Comparison of ENCODE assay signal across 15 mouse cellular contexts in the genomic region with DNA sequence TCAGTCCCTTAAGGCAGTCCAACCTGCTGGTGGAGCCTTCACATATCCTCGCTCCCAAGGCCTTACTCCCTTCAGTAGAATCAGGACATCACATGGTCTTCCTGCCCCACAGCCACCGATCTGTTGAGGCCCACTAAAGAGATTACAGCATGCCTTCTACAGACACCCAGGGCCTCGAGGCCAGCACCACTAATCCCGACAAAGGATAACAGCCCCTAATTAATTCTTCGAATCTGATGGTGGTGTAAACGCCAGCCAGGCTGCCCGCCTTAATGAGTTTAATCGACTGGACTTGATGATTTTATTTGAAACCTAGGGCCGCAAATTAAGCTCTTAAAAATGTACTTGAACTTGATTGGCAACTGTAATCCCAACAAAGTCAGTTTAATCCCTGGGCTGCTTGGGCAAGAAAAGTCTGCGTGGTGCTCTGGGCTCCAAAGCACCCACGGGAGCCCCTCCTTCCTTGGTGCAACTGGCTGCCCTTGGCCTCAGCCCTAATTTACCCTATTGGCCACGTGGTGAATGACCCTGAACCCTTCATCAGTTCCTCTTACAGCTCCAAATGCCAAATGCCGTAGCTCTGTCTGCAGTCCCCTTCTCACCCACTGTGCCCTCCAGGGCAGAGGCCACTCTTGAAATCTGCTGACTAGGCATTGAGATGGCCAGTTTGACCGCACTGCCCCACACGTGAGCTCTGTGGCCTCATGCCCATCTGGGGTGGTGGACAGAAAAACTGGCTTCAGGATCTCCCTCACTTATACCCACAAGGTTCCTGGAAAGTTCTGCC.
DNase-seq lines count a peak whose midpoint lies in the region; ATAC-seq and TF ChIP-seq lines count a peak whose summit lies in the region.
"Had no signal": no experiment of that assay in that cellular context is flagged by ENCODE, and none has a peak within 500 bp of the region (broad histone marks: within the 10 kb centered on the region; RNA-seq: fewer than 3 reads in every experiment).

No protein-coding gene starts in this region.

- H3K9me3 ChIP-seq in kidney, embryonic 14.5 days (ENCODE audit: control insufficient read depth, low read length): no peaks in the 10 kb centered on the region
- H3K9me3 ChIP-seq in forebrain, embryonic 14.5 days (replicated peaks; ENCODE audit: control insufficient read depth, low read length): no peaks in the 10 kb centered on the region
- H3K9me3 ChIP-seq in intestine, postnatal 0 days (ENCODE audit: control insufficient read depth): no peaks in the 10 kb centered on the region
- H3K9me3 ChIP-seq: embryonic facial prominence, embryonic 12.5 days; neural tube, embryonic 13.5 days had no signal

- WGBS in kidney, embryonic 14.5 days: 65% methylated on average over 15 of the region's 15 CpGs
- 19% methylated on average over 15 of the region's 15 CpGs for whole genome bisulfite sequencing in forebrain, embryonic 14.5 days
- WGBS in intestine, postnatal 0 days: 75% methylated on average over 15 of the region's 15 CpGs

- H3K9ac ChIP-seq in kidney, embryonic 14.5 days (ENCODE audit: low read depth, low read length): no peak overlapping the region
- H3K9ac ChIP-seq in forebrain, embryonic 14.5 days (ENCODE audit: low read length): no peak overlapping the region
- H3K9ac ChIP-seq in intestine, postnatal 0 days (ENCODE audit: low read depth, low read length): no peak overlapping the region
- H3K9ac ChIP-seq: embryonic facial prominence, embryonic 12.5 days; lung, embryonic 14.5 days; neural tube, embryonic 13.5 days had no signal

- H3K4me2 ChIP-seq in kidney, embryonic 14.5 days (replicated peaks; ENCODE audit: low read depth, low read length): no peak overlapping the region
- H3K4me2 ChIP-seq in forebrain, embryonic 14.5 days (ENCODE audit: low read length): no peak overlapping the region
- H3K4me2 ChIP-seq in intestine, postnatal 0 days (replicated peaks; ENCODE audit: low read depth): no peak overlapping the region
- H3K4me2 ChIP-seq: embryonic facial prominence, embryonic 12.5 days; lung, embryonic 14.5 days; neural tube, embryonic 13.5 days had no signal

- no peaks in the 10 kb centered on the region for H3K27me3 ChIP-seq in kidney, embryonic 14.5 days (ENCODE audit: control insufficient read depth, insufficient read depth, low read length)
- H3K27me3 ChIP-seq in forebrain, embryonic 14.5 days (replicated peaks; ENCODE audit: control insufficient read depth, insufficient read depth, low read length): no peaks in the 10 kb centered on the region
- H3K27me3 ChIP-seq in intestine, postnatal 0 days (replicated peaks; ENCODE audit: control insufficient read depth, insufficient read depth, low read length): no peaks in the 10 kb centered on the region
- H3K27me3 ChIP-seq: embryonic facial prominence, embryonic 12.5 days; neural tube, embryonic 13.5 days had no signal

- H3K4me3 ChIP-seq in kidney, embryonic 14.5 days (ENCODE audit: low read length): no peak overlapping the region
- no peak overlapping the region for H3K4me3 ChIP-seq in forebrain, embryonic 14.5 days (ENCODE audit: low read depth, low read length)
- H3K4me3 ChIP-seq in intestine, postnatal 0 days (ENCODE audit: low read depth, low read length): no peak overlapping the region
- H3K4me3 ChIP-seq: embryonic facial prominence, embryonic 12.5 days; neural tube, embryonic 13.5 days had no signal

- no peaks in the 10 kb centered on the region for H3K4me1 ChIP-seq in kidney, embryonic 14.5 days (ENCODE audit: control insufficient read depth, insufficient read depth, low read length)
- H3K4me1 ChIP-seq in forebrain, embryonic 14.5 days (ENCODE audit: control insufficient read depth, insufficient read depth, low read length): 0 out of 2 replicates have a peak, but pooled peaks cover 3% of the 10 kb centered on the region
- H3K4me1 ChIP-seq in intestine, postnatal 0 days (replicated peaks; ENCODE audit: control insufficient read depth, insufficient read depth, low read length): no peaks in the 10 kb centered on the region
- H3K4me1 ChIP-seq: embryonic facial prominence, embryonic 12.5 days had no signal

- peak; percentile 56 for DNase-seq in adrenal gland, postnatal 14 days
- no peak for DNase-seq in adrenal gland, postnatal 4 days (ENCODE audit: low spot score in 2 of 2)
- peak; percentile 68 to 78 for DNase-seq in kidney, adult 8-10 months
- DNase-seq in forebrain, embryonic 14.5 days (ENCODE audit: low spot score): peak; percentile 72
- peak; percentile 65 for DNase-seq in retina, embryonic 14.5 days (ENCODE audit: low spot score)
- DNase-seq in cerebellum, adult 8-10 months: no peak
- DNase-seq: cerebellum, postnatal 36 days; gastrocnemius, postnatal 36 days; lung, embryonic 14.5 days; right cerebral cortex, adult 18-20 months; thymus, adult 18-20 months had no signal

- H3K36me3 ChIP-seq in kidney, embryonic 14.5 days (ENCODE audit: control insufficient read depth, insufficient read depth, low read length): no peaks in the 10 kb centered on the region
- no peaks in the 10 kb centered on the region for H3K36me3 ChIP-seq in forebrain, embryonic 14.5 days (ENCODE audit: control insufficient read depth, insufficient read depth, low read length)
- no peaks in the 10 kb centered on the region for H3K36me3 ChIP-seq in intestine, postnatal 0 days (ENCODE audit: control insufficient read depth, insufficient read depth)
- H3K36me3 ChIP-seq: embryonic facial prominence, embryonic 12.5 days; neural tube, embryonic 13.5 days had no signal

- no peak for TF ChIP-seq CTCF in intestine, postnatal 0 days (IDR thresholded peaks at IDR 0.05; ENCODE audit: low read depth)

- H3K27ac ChIP-seq in kidney, embryonic 14.5 days (ENCODE audit: low read depth, low read length): no peak overlapping the region
- no peak overlapping the region for H3K27ac ChIP-seq in forebrain, embryonic 14.5 days (ENCODE audit: low read depth, low read length)
- no peak overlapping the region for H3K27ac ChIP-seq in intestine, postnatal 0 days (ENCODE audit: low read depth, low read length)
- H3K27ac ChIP-seq: embryonic facial prominence, embryonic 12.5 days; neural tube, embryonic 13.5 days had no signal

- ATAC-seq in kidney, embryonic 14.5 days (ENCODE audit: low FRiP score, low TSS enrichment): no peak
- ATAC-seq in forebrain, embryonic 14.5 days: peak; percentile 57
- ATAC-seq in intestine, postnatal 0 days: no peak

Comparison
In these comparisons a context has a peak if more than half of its experiments do, and no peak if none do; other contexts are left out.
1. DNase-seq: peak in adrenal gland, postnatal 14 days (single experiment), kidney, adult 8-10 months (2 of 2), forebrain, embryonic 14.5 days (single experiment) and retina, embryonic 14.5 days (single experiment); none in adrenal gland, postnatal 4 days (0 of 2) and cerebellum, adult 8-10 months (single experiment).